Mouse (Mus musculus) ES-Bruce4 (cell line): ENCODE data around the gene B3gnt2. TPM values are rescaled to one million over a fixed set of nuclear protein-coding genes. Genes with fewer than 3 reads are reported as not detected.

Experiments used
- H3K27ac ChIP-seq: 2 replicates; pipeline ENCODE4 v1.5.1; 2012; ENCODE audit warnings: low read length, inconsistent platforms; ENCODE audit not compliant: insufficient read depth
- H3K27me3 ChIP-seq: 2 replicates; pipeline ENCODE4 v1.6.1; 2012; ENCODE audit warnings: mild to moderate bottlenecking, low read length, inconsistent platforms; ENCODE audit not compliant: control insufficient read depth, poor library complexity, insufficient read depth, severe bottlenecking
- H3K36me3 ChIP-seq: 2 replicates; pipeline ENCODE4 v1.6.1; 2012; ENCODE audit warnings: inconsistent platforms, mild to moderate bottlenecking, low read length, moderate library complexity; ENCODE audit not compliant: control insufficient read depth, poor library complexity, insufficient read depth, severe bottlenecking
- H3K4me1 ChIP-seq: one replicate; pipeline ENCODE4 v1.8.1; 2011; ENCODE audit warnings: low read length; ENCODE audit not compliant: control insufficient read depth, insufficient read depth
- H3K4me3 ChIP-seq: 2 replicates; pipeline ENCODE4 v1.5.1; 2011; ENCODE audit warnings: low read depth, mild to moderate bottlenecking, low read length
- H3K9ac ChIP-seq: 2 replicates; pipeline ENCODE4 v1.6.1; 2012; ENCODE audit warnings: low read depth, mild to moderate bottlenecking, inconsistent platforms; ENCODE audit not compliant: poor library complexity, severe bottlenecking
- H3K9me3 ChIP-seq: replicated peaks from 2 replicates; pipeline ENCODE4 v1.6.1; 2012; ENCODE audit warnings: mild to moderate bottlenecking, low read length, inconsistent platforms; ENCODE audit not compliant: control insufficient read depth, poor library complexity, insufficient read depth, severe bottlenecking
- CTCF ChIP-seq: IDR thresholded peaks from one replicate; pipeline ENCODE4 v1.8.1; 2011; ENCODE audit warnings: low read depth, low read length
- EP300 ChIP-seq: IDR thresholded peaks from 2 replicates; pipeline ENCODE4 v1.6.1; 2011; ENCODE audit warnings: low read depth, low read length; ENCODE audit not compliant: insufficient read depth
- POLR2A ChIP-seq: IDR thresholded peaks from one replicate; pipeline ENCODE4 v1.8.1; 2011; ENCODE audit warnings: low read length; ENCODE audit not compliant: insufficient read depth
- polyA plus RNA-seq: library from polyadenylated mRNA; stranded (reverse); fragments of >200 nt; gene quantifications from 2 replicates; pipeline ENCODE4 v1.2.4, GENCODE M21; 2011; ENCODE audit warnings: low read depth; ENCODE audit not compliant: missing spikeins, insufficient read depth, insufficient read length

Gene B3gnt2
- polyA plus RNA-seq, 1 experiment: 3.5 TPM

DNA sequence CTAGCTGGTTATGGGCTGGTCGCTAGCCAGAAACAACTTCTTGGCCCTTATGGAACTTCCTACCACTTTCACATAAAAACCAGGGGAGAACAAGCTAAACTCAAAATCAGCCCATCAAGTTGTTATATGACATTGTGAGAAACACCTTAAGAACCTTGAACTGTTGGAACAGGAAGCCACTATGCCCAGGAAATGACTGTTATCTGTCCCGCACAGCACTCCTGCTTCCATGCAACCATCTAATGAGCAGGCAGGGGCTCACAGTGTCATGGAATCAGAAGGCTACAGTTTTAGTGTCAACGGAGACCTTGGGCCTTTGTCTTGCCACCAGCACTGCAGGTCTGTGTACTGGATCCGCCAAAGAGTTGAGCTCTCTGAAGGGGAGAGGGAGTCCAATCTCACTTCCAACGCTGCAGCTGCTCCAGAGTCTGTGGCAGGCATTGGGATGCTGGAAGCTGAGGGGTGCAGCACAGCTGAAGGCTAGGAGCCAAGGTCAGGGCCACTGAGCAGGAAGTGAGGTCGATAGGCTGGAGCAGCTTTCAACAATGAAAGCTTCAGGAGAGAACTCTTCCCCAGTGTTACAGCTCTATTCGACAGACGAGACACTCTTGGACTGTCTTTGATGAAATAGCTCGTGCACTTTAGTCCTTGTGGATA lies 36.6 kb downstream of the B3gnt2 start:
- Histone ChIP-seq H3K27ac (no peak overlapping the region), H3K9ac (no peak overlapping the region), H3K4me1 (peaks cover 4% of the 10 kb centered on the region), H3K36me3 (no peaks in the 10 kb centered on the region), H3K9me3 (peaks cover 5% of the 10 kb centered on the region; the same call in 1 of the 2 replicates), H3K27me3 (no peaks in the 10 kb centered on the region), H3K4me3 (no peak overlapping the region)
- TF ChIP-seq CTCF (no peak), EP300 (no peak), POLR2A (no peak)

DNA sequence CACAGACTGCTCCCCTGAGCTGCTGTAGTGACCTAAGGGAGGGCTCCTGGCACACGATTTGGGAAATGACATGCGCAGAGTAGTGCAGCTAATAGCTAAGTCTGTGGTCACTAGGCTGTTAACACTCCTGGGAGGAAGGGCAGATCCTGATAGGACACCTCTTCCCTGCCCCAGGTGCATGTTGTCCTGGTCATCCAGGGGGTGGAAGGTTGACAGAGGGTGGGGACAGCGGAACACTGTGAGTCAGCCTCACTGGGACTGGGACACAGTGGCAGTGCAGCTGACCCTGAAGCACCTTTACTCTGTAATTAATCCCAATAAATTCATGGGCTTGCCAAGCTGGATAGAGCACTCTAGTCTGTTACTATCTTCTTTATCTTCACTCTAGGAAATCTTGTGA lies 39.5 kb downstream of the B3gnt2 start:
- TF ChIP-seq EP300 (no peak), POLR2A (no peak), CTCF (no peak)
- Histone ChIP-seq H3K4me1 (peaks cover 4% of the 10 kb centered on the region), H3K27me3 (no peaks in the 10 kb centered on the region), H3K9ac (no peak overlapping the region), H3K27ac (no peak overlapping the region), H3K36me3 (no peaks in the 10 kb centered on the region), H3K9me3 (peaks cover 5% of the 10 kb centered on the region; the same call in 1 of the 2 replicates), H3K4me3 (no peak overlapping the region)

DNA sequence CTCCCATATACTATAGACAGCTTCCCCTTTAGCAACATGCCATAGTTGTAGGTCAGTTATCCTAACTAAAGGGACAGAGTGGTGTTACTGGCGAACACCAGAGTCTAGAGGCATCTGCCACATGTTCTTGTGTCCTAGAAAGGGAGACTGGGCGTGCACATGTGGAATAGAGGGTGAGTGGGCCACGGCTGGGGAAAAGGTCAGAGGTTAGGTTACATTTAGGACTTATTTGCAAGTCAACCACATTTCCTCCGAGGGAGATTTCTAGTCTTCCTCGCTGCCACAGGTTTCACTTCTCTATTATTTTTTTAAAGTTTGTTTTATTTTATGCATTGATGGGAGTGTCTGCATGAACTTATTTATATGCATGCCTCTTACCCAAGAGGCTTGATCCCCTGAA lies 42.4 kb downstream of the B3gnt2 start:
- peaks cover 4% of the 10 kb centered on the region for H3K4me1 ChIP-seq
- H3K27me3 ChIP-seq: no peaks in the 10 kb centered on the region
- no peaks in the 10 kb centered on the region for H3K9me3 ChIP-seq
- TF ChIP-seq CTCF: no peak
- no peak for TF ChIP-seq EP300
- no peak for TF ChIP-seq POLR2A
- no peaks in the 10 kb centered on the region for H3K36me3 ChIP-seq
- H3K9ac ChIP-seq: no peak overlapping the region
- H3K4me3 ChIP-seq: no peak overlapping the region
- no peak overlapping the region for H3K27ac ChIP-seq

DNA sequence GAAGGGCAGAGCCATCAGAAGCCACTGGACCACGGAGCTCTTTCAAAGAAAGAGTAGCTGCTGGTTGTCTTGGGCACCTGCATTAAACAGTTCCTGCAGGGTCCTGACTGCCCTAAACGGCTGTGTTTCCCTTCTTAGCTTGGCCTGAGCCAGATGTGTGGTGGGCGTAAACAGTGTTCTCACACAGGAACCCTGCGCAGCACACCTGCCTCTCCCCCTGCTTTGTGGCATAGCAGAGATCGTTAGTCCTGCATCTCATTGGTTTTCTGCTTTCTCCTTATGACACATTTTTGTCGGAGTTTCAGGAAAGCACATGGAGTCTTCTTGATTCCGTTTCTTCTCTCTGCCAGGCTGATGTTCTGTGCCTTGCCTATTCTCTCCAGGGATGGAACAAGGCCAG lies 44.9 kb downstream of the B3gnt2 start:
- Histone ChIP-seq H3K4me1 (peaks cover 2% of the 10 kb centered on the region), H3K9me3 (no peaks in the 10 kb centered on the region), H3K4me3 (no peak overlapping the region), H3K27ac (no peak overlapping the region), H3K36me3 (no peaks in the 10 kb centered on the region), H3K9ac (no peak overlapping the region), H3K27me3 (no peaks in the 10 kb centered on the region)
- TF ChIP-seq EP300 (no peak), POLR2A (no peak), CTCF (no peak)

DNA sequence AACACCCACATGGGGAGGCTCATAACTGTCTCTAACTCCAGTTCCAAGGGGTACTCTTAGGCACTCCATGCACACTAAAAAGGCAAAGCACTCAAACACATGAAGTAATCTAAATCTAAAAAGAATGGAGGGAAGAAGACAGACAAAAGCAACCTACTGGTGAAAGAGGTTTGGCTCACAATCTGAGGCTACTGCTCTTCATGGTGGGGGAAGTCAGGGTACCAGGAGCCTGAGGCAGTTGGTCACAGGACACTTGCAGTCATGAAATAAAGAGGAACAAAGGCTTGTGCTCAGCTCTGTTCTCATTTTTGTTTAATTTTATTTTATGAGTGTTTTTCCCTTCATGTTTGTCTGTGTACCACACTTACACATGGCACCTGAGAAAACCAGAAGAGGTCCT lies 45.6 kb downstream of the B3gnt2 start:
- Histone ChIP-seq H3K9me3 (no peaks in the 10 kb centered on the region), H3K9ac (no peak overlapping the region), H3K27ac (no peak overlapping the region), H3K36me3 (no peaks in the 10 kb centered on the region), H3K4me3 (no peak overlapping the region), H3K27me3 (no peaks in the 10 kb centered on the region), H3K4me1 (peaks cover 2% of the 10 kb centered on the region)
- no peak for TF ChIP-seq POLR2A
- no peak for TF ChIP-seq CTCF
- no peak for TF ChIP-seq EP300

DNA sequence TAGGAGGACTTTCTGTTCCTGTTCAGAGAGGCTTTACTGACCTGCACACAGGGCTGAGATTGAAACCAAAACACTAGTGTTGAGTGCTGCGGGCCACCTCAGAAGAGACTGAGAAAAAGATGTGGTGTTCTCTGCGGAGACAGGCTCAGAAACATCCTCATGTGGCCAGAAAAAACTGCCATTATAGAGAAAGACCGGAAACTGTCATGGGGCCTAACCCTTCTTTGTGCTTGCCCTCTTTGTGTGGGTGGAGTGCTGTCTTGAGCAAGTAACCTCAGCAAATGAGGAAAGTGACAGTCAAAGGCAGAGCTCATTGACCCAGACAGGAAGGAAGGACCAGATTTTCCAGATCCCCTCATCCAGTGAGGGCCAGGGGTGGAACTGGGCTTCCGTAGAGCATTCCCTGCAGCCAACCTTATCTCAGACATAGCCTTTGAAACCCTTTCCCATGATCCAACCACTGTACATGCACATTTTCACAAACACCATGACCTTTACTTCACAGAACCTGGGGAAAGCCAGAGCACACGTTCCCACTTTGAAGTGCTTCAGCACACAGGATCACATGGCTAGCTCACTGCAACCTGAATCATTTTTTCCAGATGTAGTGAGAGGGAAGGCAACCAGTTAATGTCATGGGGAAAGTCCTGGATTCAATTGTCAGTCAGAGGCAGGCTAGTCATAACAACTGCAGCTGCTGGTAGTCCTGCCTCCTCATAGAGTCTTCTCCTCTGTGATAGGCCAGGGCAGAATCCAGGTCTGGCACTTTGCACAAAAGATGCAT lies 46.6 kb downstream of the B3gnt2 start:
- TF ChIP-seq EP300: no peak
- TF ChIP-seq CTCF: no peak
- TF ChIP-seq POLR2A: no peak
- peaks cover 2% of the 10 kb centered on the region for H3K4me1 ChIP-seq
- no peak overlapping the region for H3K27ac ChIP-seq

More for the DNA sequence above, 46.6 kb downstream of the B3gnt2 start:
- no peaks in the 10 kb centered on the region for H3K36me3 ChIP-seq
- no peak overlapping the region for H3K4me3 ChIP-seq
- H3K27me3 ChIP-seq: no peaks in the 10 kb centered on the region
- H3K9me3 ChIP-seq: no peaks in the 10 kb centered on the region
- no peak overlapping the region for H3K9ac ChIP-seq
